Mouse (Mus musculus) heart, embryonic 11.5 days (tissue): ENCODE data around the gene Ubac1. TPM values are rescaled to one million over a fixed set of nuclear protein-coding genes. Genes with fewer than 3 reads are reported as not detected.
A peak's percentile ranks its signal among the peaks of the same experiment; 100 is the strongest.

Experiments used
- ATAC-seq: fragments of 200-750 bp; cut with Nextera tagmentation; replicated peaks from 2 replicates; pipeline ENCODE4 v1.8.0; 2017; ENCODE audit warnings: moderate library complexity; ENCODE audit not compliant: insufficient number of reproducible peaks, low FRiP score, low TSS enrichment
- H3K27ac ChIP-seq: fragments of 300-500 bp; sonication (generic); 2 replicates; pipeline ENCODE4 v1.5.1; 2014; ENCODE audit warnings: mild to moderate bottlenecking, low read depth, low read length
- H3K27me3 ChIP-seq: fragments of 300-500 bp; sonication (generic); 2 replicates; pipeline ENCODE4 v1.6.1; 2014; ENCODE audit warnings: mild to moderate bottlenecking, low read length, mixed read lengths; ENCODE audit not compliant: control insufficient read depth, insufficient read depth
- H3K36me3 ChIP-seq: fragments of 300-500 bp; sonication (generic); 2 replicates; pipeline ENCODE4 v1.6.1; 2014; ENCODE audit warnings: mild to moderate bottlenecking, low read length, moderate library complexity, mixed read lengths; ENCODE audit not compliant: control insufficient read depth, insufficient read depth
- H3K4me1 ChIP-seq: fragments of 300-500 bp; sonication (generic); 2 replicates; pipeline ENCODE4 v1.6.1; 2014; ENCODE audit warnings: low read length; ENCODE audit not compliant: control insufficient read depth, insufficient read depth
- H3K4me2 ChIP-seq: fragments of 300-500 bp; sonication (generic); 2 replicates; pipeline ENCODE4 v1.6.1; 2014; ENCODE audit warnings: mild to moderate bottlenecking, moderate library complexity
- H3K4me3 ChIP-seq: fragments of 300-500 bp; sonication (generic); 2 replicates; pipeline ENCODE4 v1.5.1; 2014; ENCODE audit warnings: low read depth, low read length
- H3K9ac ChIP-seq: fragments of 300-500 bp; sonication (generic); 2 replicates; pipeline ENCODE4 v1.6.1; 2014; ENCODE audit warnings: mild to moderate bottlenecking, low read depth, low read length, moderate library complexity
- H3K9me3 ChIP-seq: fragments of 300-500 bp; sonication (generic); replicated peaks from 2 replicates; pipeline ENCODE4 v1.6.1; 2016; ENCODE audit warnings: low read length; ENCODE audit not compliant: control insufficient read depth
- WGBS: fragments of 180-500 bp; shearing (Covaris S2); extraction: QIAGEN DNeasy Blood & Tissue Kit; methylation state at CpG from one replicate; pipeline ENCODE4 v1.1.7; 2014; ENCODE audit not compliant: insufficient replicate concordance; 5-methylcytosine and 5-hydroxymethylcytosine counted together
- polyA plus RNA-seq: library from polyadenylated mRNA; unstranded; fragments of >200 nt; fragmentation: Nextera tagmentation; extraction: Ambion mirVana; gene quantifications from 2 replicates; pipeline ENCODE4 v1.2.1, GENCODE M21; 2014

The Ubac1 gene
- polyA plus RNA-seq: 136 and 141 TPM in 2 replicates

- Histone ChIP-seq H3K27me3 (no peaks in the 10 kb centered on the region; the same call in 1 of the 2 replicates), H3K4me2 (peak within 1 kb of the TSS; percentile 76), H3K9ac (peak within 1 kb of the TSS; percentile 83), H3K4me3 (peak within 1 kb of the TSS; percentile 62), H3K27ac (peak within 1 kb of the TSS; percentile 85), H3K4me1 (peaks cover 21% of the 10 kb centered on the region), H3K36me3 (no peaks in the 10 kb centered on the region), H3K9me3 (no peaks in the 10 kb centered on the region)
- WGBS: 6% methylated on average over 48 of the region's 50 CpGs
- ATAC-seq: peak; percentile 90
These were observed at the start of gene Ubac1 for GRCm38 (mm10) chr2:26021561-26022257. Gene Ubac1, minus strand, starts transcription at chr2:26021747.

GRCm38 (mm10) chr2:26068592-26068991 is 47.0 kb upstream of the Ubac1 start:
- Histone ChIP-seq H3K36me3 (no peaks in the 10 kb centered on the region), H3K4me3 (no peak overlapping the region)
- WGBS: 79% methylated on average over 1 of the region's 1 CpGs

GRCm38 (mm10) chr2:26068175-26068574 is 46.6 kb upstream of the Ubac1 start:
- 64% methylated on average over 7 of the region's 7 CpGs for WGBS
- no peaks in the 10 kb centered on the region for H3K27me3 ChIP-seq
- no peaks in the 10 kb centered on the region for H3K36me3 ChIP-seq
- H3K4me1 ChIP-seq: peaks cover 8% of the 10 kb centered on the region
- no peak overlapping the region for H3K4me3 ChIP-seq
- H3K9ac ChIP-seq: no peak overlapping the region
- ATAC-seq: no peak
- H3K9me3 ChIP-seq: no peaks in the 10 kb centered on the region
- no peak overlapping the region for H3K27ac ChIP-seq
- H3K4me2 ChIP-seq: no peak overlapping the region

More at GRCm38 (mm10) chr2:26068592-26068991, 47.0 kb upstream of the Ubac1 start:
- H3K4me2 ChIP-seq: no peak overlapping the region
- ATAC-seq: no peak
- H3K27me3 ChIP-seq: no peaks in the 10 kb centered on the region
- peaks cover 8% of the 10 kb centered on the region for H3K4me1 ChIP-seq
- no peak overlapping the region for H3K27ac ChIP-seq
- no peaks in the 10 kb centered on the region for H3K9me3 ChIP-seq
- H3K9ac ChIP-seq: no peak overlapping the region

- Histone ChIP-seq H3K4me2 (no peak overlapping the region), H3K9me3 (no peaks in the 10 kb centered on the region), H3K9ac (no peak overlapping the region), H3K36me3 (no peaks in the 10 kb centered on the region), H3K27me3 (no peaks in the 10 kb centered on the region), H3K4me3 (no peak overlapping the region), H3K27ac (no peak overlapping the region), H3K4me1 (peaks cover 10% of the 10 kb centered on the region)
- ATAC-seq: no peak
- WGBS: 75% methylated on average over 14 of the region's 14 CpGs
These were observed 45.0 kb upstream of the Ubac1 start for GRCm38 (mm10) chr2:26066527-26066926.

- H3K9me3 ChIP-seq: no peaks in the 10 kb centered on the region
- H3K27me3 ChIP-seq: no peaks in the 10 kb centered on the region
- WGBS: 67% methylated on average over 13 of the region's 13 CpGs
- H3K27ac ChIP-seq: no peak overlapping the region
- H3K4me3 ChIP-seq: no peak overlapping the region
- ATAC-seq: no peak
- H3K9ac ChIP-seq: no peak overlapping the region
- peaks cover 10% of the 10 kb centered on the region for H3K4me1 ChIP-seq
- no peak overlapping the region for H3K4me2 ChIP-seq
- no peaks in the 10 kb centered on the region for H3K36me3 ChIP-seq
These were observed 41.3 kb upstream of the Ubac1 start for GRCm38 (mm10) chr2:26062742-26063427.

- Histone ChIP-seq H3K4me2 (no peak overlapping the region), H3K27ac (no peak overlapping the region), H3K4me3 (no peak overlapping the region), H3K4me1 (peaks cover 10% of the 10 kb centered on the region), H3K27me3 (no peaks in the 10 kb centered on the region), H3K9ac (no peak overlapping the region), H3K36me3 (no peaks in the 10 kb centered on the region), H3K9me3 (no peaks in the 10 kb centered on the region)
- no peak for ATAC-seq
- 50% methylated on average over 4 of the region's 4 CpGs for WGBS
These were observed 40.7 kb upstream of the Ubac1 start for GRCm38 (mm10) chr2:26062241-26062640.

GRCm38 (mm10) chr2:26061018-26061666 is 39.6 kb upstream of the Ubac1 start:
- H3K27me3 ChIP-seq: 0 out of 2 replicates have a peak, but pooled peaks cover 3% of the 10 kb centered on the region
- 72% methylated on average over 21 of the region's 21 CpGs for WGBS
- H3K36me3 ChIP-seq: no peaks in the 10 kb centered on the region
- no peak for ATAC-seq
- H3K4me3 ChIP-seq: no peak overlapping the region
- no peaks in the 10 kb centered on the region for H3K9me3 ChIP-seq
- H3K27ac ChIP-seq: no peak overlapping the region
- H3K4me1 ChIP-seq: 0 out of 2 replicates have a peak, but pooled peaks cover 3% of the 10 kb centered on the region
- H3K9ac ChIP-seq: no peak overlapping the region
- H3K4me2 ChIP-seq: no peak overlapping the region

- Histone ChIP-seq H3K36me3 (no peaks in the 10 kb centered on the region), H3K4me2 (no peak overlapping the region), H3K4me3 (no peak overlapping the region), H3K4me1 (no peaks in the 10 kb centered on the region), H3K9me3 (no peaks in the 10 kb centered on the region), H3K27ac (no peak overlapping the region), H3K9ac (no peak overlapping the region), H3K27me3 (0 out of 2 replicates have a peak, but pooled peaks cover 3% of the 10 kb centered on the region)
- WGBS: 77% methylated on average over 7 of the region's 7 CpGs
- no peak for ATAC-seq
These were observed 35.5 kb upstream of the Ubac1 start for GRCm38 (mm10) chr2:26057053-26057452.
